Mouse (Mus musculus) limb, embryonic 14.5 days (tissue): ENCODE data around the gene Rpl36a-ps1. TPM values are rescaled to one million over a fixed set of nuclear protein-coding genes. Genes with fewer than 3 reads are reported as not detected.

Source experiments
- ATAC-seq: fragments of 200-750 bp; cut with Nextera tagmentation; 2 replicates; pipeline ENCODE4 v1.8.0; 2017; ENCODE audit warnings: low read depth, moderate number of reproducible peaks, moderate TSS enrichment; ENCODE audit not compliant: low FRiP score
- DNase-seq: peaks from one replicate; pipeline ENCODE4 v3.0.0-alpha.2; 2015; ENCODE audit warnings: low spot score
- H3K27ac ChIP-seq: fragments of 300-500 bp; sonication (generic); replicated peaks from 2 replicates; pipeline ENCODE4 v1.5.1; 2014; ENCODE audit warnings: low read depth, mild to moderate bottlenecking, low read length, moderate library complexity, mixed read lengths
- H3K27me3 ChIP-seq: fragments of 300-500 bp; sonication (generic); 2 replicates; pipeline ENCODE4 v1.6.1; 2014; ENCODE audit warnings: low read length, mixed read lengths; ENCODE audit not compliant: control insufficient read depth, insufficient read depth
- H3K36me3 ChIP-seq: fragments of 300-500 bp; sonication (generic); 2 replicates; pipeline ENCODE4 v1.6.1; 2014; ENCODE audit warnings: mild to moderate bottlenecking, low read length, moderate library complexity, mixed read lengths; ENCODE audit not compliant: control insufficient read depth, insufficient read depth
- H3K4me1 ChIP-seq: fragments of 300-500 bp; sonication (generic); 2 replicates; pipeline ENCODE4 v1.6.1; 2014; ENCODE audit warnings: antibody characterized with exemption, low read length, mixed read lengths; ENCODE audit not compliant: control insufficient read depth, insufficient read depth
- H3K4me2 ChIP-seq: fragments of 300-500 bp; sonication (generic); replicated peaks from 2 replicates; pipeline ENCODE4 v1.6.1; 2014; ENCODE audit warnings: low read depth, mild to moderate bottlenecking, low read length, moderate library complexity; ENCODE audit not compliant: severe bottlenecking
- H3K4me3 ChIP-seq: fragments of 300-500 bp; sonication (generic); replicated peaks from 2 replicates; pipeline ENCODE4 v1.5.1; 2014; ENCODE audit warnings: low read length
- H3K9ac ChIP-seq: fragments of 300-500 bp; sonication (generic); 2 replicates; pipeline ENCODE4 v1.6.1; 2014; ENCODE audit warnings: mild to moderate bottlenecking, low read depth, low read length, moderate library complexity; ENCODE audit not compliant: severe bottlenecking
- H3K9me3 ChIP-seq: fragments of 300-500 bp; sonication (generic); 2 replicates; pipeline ENCODE4 v1.6.1; 2016; ENCODE audit warnings: low read length; ENCODE audit not compliant: control insufficient read depth
- POLR2A ChIP-seq: fragments of 200-500 bp; IDR thresholded peaks from 2 replicates; pipeline ENCODE4 v1.8.0; 2012; ENCODE audit warnings: inconsistent platforms, mild to moderate bottlenecking, moderate library complexity, borderline replicate concordance; ENCODE audit not compliant: insufficient read depth, insufficient read length; ENCODE audit errors: extremely low read depth
- WGBS: fragments of 180-500 bp; shearing (Covaris S2); extraction: QIAGEN DNeasy Blood & Tissue Kit; methylation state at CpG from one replicate; pipeline ENCODE4 v1.1.7; 2014; 5-methylcytosine and 5-hydroxymethylcytosine counted together
- polyA plus RNA-seq, 2 experiments: library from polyadenylated mRNA; depleted of rRNA in 1 of 2; stranded (reverse) in 1 of 2; unstranded in 1 of 2; fragments of >200 nt; fragmentation: Nextera tagmentation in 1 of 2; extraction: Ambion mirVana in 1 of 2; gene quantifications; 2 replicates each; pipeline versions ENCODE4 v1.2.1 to v1.2.3; 2012 to 2014

Gene Rpl36a-ps1
- polyA plus RNA-seq, 2 experiments: 3.7 to 5.4 TPM

GRCm38 (mm10) chr14:99032596-99032995, 38.5 kb upstream of the Rpl36a-ps1 start:
- H3K4me2 ChIP-seq: no peak overlapping the region
- no peak for DNase-seq
- peaks cover 18% of the 10 kb centered on the region for H3K36me3 ChIP-seq
- H3K27me3 ChIP-seq: no peaks in the 10 kb centered on the region
- no peak overlapping the region for H3K27ac ChIP-seq
- H3K9ac ChIP-seq: no peak overlapping the region
- 80% methylated on average over 5 of the region's 5 CpGs for WGBS
- no peak for ATAC-seq
- no peaks in the 10 kb centered on the region for H3K4me1 ChIP-seq
- no peaks in the 10 kb centered on the region for H3K9me3 ChIP-seq
- TF ChIP-seq POLR2A: no peak
- H3K4me3 ChIP-seq: no peak overlapping the region

- WGBS: 85% methylated on average over 5 of the region's 5 CpGs
- Histone ChIP-seq H3K36me3 (peaks cover 15% of the 10 kb centered on the region), H3K27me3 (no peaks in the 10 kb centered on the region), H3K27ac (no peak overlapping the region), H3K4me1 (no peaks in the 10 kb centered on the region), H3K9ac (no peak overlapping the region), H3K4me3 (no peak overlapping the region), H3K9me3 (no peaks in the 10 kb centered on the region), H3K4me2 (no peak overlapping the region)
- ATAC-seq (peak; percentile 45; the same call in 1 of the 2 replicates), DNase-seq (no peak)
- TF ChIP-seq POLR2A: no peak
Observed at GRCm38 (mm10) chr14:99031337-99031873, 37.3 kb upstream of the Rpl36a-ps1 start.

GRCm38 (mm10) chr14:99029987-99030386, 35.9 kb upstream of the Rpl36a-ps1 start:
- ATAC-seq (no peak), DNase-seq (no peak)
- Histone ChIP-seq H3K27ac (no peak overlapping the region), H3K27me3 (no peaks in the 10 kb centered on the region), H3K4me2 (no peak overlapping the region), H3K4me1 (no peaks in the 10 kb centered on the region), H3K4me3 (no peak overlapping the region), H3K9me3 (no peaks in the 10 kb centered on the region), H3K36me3 (0 out of 2 replicates have a peak, but pooled peaks cover 8% of the 10 kb centered on the region), H3K9ac (no peak overlapping the region)
- no peak for TF ChIP-seq POLR2A
- 82% methylated on average over 5 of the region's 5 CpGs for WGBS

GRCm38 (mm10) chr14:99022346-99023086, 28.4 kb upstream of the Rpl36a-ps1 start:
- H3K9ac ChIP-seq: peak overlapping the region; percentile 40; the same call in 1 of the 2 replicates
- 46% methylated on average over 12 of the region's 12 CpGs for WGBS
- no peak overlapping the region; the same call in 1 of the 2 replicates for H3K4me3 ChIP-seq
- DNase-seq: peak; percentile 69
- H3K27ac ChIP-seq: no peak overlapping the region
- H3K4me2 ChIP-seq: peak overlapping the region; percentile 44
- no peaks in the 10 kb centered on the region for H3K9me3 ChIP-seq
- no peaks in the 10 kb centered on the region for H3K36me3 ChIP-seq
- TF ChIP-seq POLR2A: no peak
- H3K27me3 ChIP-seq: no peaks in the 10 kb centered on the region
- no peak for ATAC-seq
- H3K4me1 ChIP-seq: no peaks in the 10 kb centered on the region

- TF ChIP-seq POLR2A: no peak
- Histone ChIP-seq H3K9ac (no peak overlapping the region), H3K27me3 (no peaks in the 10 kb centered on the region), H3K4me2 (no peak overlapping the region), H3K9me3 (no peaks in the 10 kb centered on the region), H3K4me1 (no peaks in the 10 kb centered on the region; the same call in 1 of the 2 replicates), H3K27ac (no peak overlapping the region), H3K4me3 (no peak overlapping the region), H3K36me3 (no peaks in the 10 kb centered on the region)
- 51% methylated on average over 10 of the region's 10 CpGs for WGBS
- ATAC-seq: no peak
- DNase-seq: no peak
Observed at GRCm38 (mm10) chr14:99019136-99019808, 25.2 kb upstream of the Rpl36a-ps1 start.
